Mouse (Mus musculus) embryo, embryonic 10.5 days (tissue): ENCODE measurements at regions not wholly inside any gene's neighbourhood (a gene's known extent, or its start where the extent isn't known, plus 50 kb on each side); places are given as distances from the start of the nearest gene placed in this dataset.
"Not testable (repeated sequence)": the region's sequence is repeated elsewhere in the genome, so short reads cannot be mapped to it uniquely, and the experiment has no call there.

ENCODE experiments used
- DNase-seq: peaks from one replicate; pipeline ENCODE4 v3.0.0-alpha.2; 2015; ENCODE audit warnings: low spot score

GRCm38 (mm10) chr12:48819168-48819567 lies 563.3 kb upstream of the Foxg1 start:
- DNase-seq: no peak

- no peak for DNase-seq
Measured at GRCm38 (mm10) chr12:48820206-48820605, 562.3 kb upstream of the Foxg1 start.

- DNase-seq: no peak
Measured at GRCm38 (mm10) chr12:48826300-48826699, 556.2 kb upstream of the Foxg1 start.

GRCm38 (mm10) chr12:48853356-48853755 lies 529.1 kb upstream of the Foxg1 start:
- DNase-seq: not testable (repeated sequence)

- no peak for DNase-seq
Measured at GRCm38 (mm10) chr12:48854016-48854415, 528.4 kb upstream of the Foxg1 start.

GRCm38 (mm10) chr12:48878244-48879031 lies 504.0 kb upstream of the Foxg1 start:
- peak; percentile 46 for DNase-seq
